Comparison of ENCODE assay signal across 15 mouse cellular contexts in genomic region chr3:97810334-97810733, GRCm38 (mm10).
DNase-seq lines count a peak whose midpoint lies in the region; ATAC-seq and TF ChIP-seq lines count a peak whose summit lies in the region.
"Had no signal": no experiment of that assay in that cellular context is flagged by ENCODE, and none has a peak within 500 bp of the region (broad histone marks: within the 10 kb centered on the region; RNA-seq: fewer than 3 reads in every experiment).

No protein-coding gene starts in this region.

- peak overlapping the region; percentile 43; the same call in 1 of the 2 replicates for H3K9ac ChIP-seq in heart, embryonic 12.5 days
- H3K9ac ChIP-seq in forebrain, postnatal 0 days, result no peak overlapping the region
- H3K9ac ChIP-seq: lung, embryonic 15.5 days; midbrain, embryonic 12.5 days had no signal

- peaks cover 50% of the 10 kb centered on the region for H3K4me1 ChIP-seq in heart, embryonic 12.5 days (replicated peaks)
- peaks cover 9% of the 10 kb centered on the region; the same call in 1 of the 2 replicates for H3K4me1 ChIP-seq in forebrain, postnatal 0 days (ENCODE audit: insufficient read depth)

- no peak for ATAC-seq in heart, embryonic 12.5 days (ENCODE audit: insufficient number of reproducible peaks, low FRiP score)
- ATAC-seq in forebrain, postnatal 0 days, result no peak
- ATAC-seq: intestine, embryonic 16.5 days had no signal

- no peaks in the 10 kb centered on the region for H3K9me3 ChIP-seq in heart, embryonic 12.5 days (replicated peaks)
- no peaks in the 10 kb centered on the region for H3K9me3 ChIP-seq in forebrain, postnatal 0 days (ENCODE audit: low read length)
- H3K9me3 ChIP-seq: hindbrain, embryonic 10.5 days; lung, embryonic 15.5 days; midbrain, embryonic 12.5 days had no signal

- peak overlapping the region; percentile 90; the same call in 1 of the 2 replicates for H3K27ac ChIP-seq in layer of hippocampus, adult 2 months
- peak overlapping the region; percentile 53 for H3K27ac ChIP-seq in heart, embryonic 12.5 days (ENCODE audit: poor library complexity, severe bottlenecking)
- H3K27ac ChIP-seq in forebrain, postnatal 0 days (ENCODE audit: low read depth, low read length), result no peak overlapping the region
- H3K27ac ChIP-seq: hindbrain, embryonic 10.5 days; midbrain, embryonic 12.5 days had no signal

- DNase-seq in layer of hippocampus, adult 2 months (ENCODE audit: low spot score in 2 of 2), result no peak
- no peak for DNase-seq in layer of hippocampus, adult 9-10 months (ENCODE audit: low spot score)
- DNase-seq in gonadal fat pad, adult 2 months (ENCODE audit: low read depth), result peak; percentile 20
- peak; percentile 86 for DNase-seq in skeletal muscle tissue, adult 2 months (ENCODE audit: low read depth, low spot score)
- DNase-seq in cerebellum, postnatal 36 days, result no peak
- no peak for DNase-seq in forebrain, postnatal 0 days
- DNase-seq: cerebellum, adult 18-20 months; liver; right cerebral cortex, postnatal 25 days; thymus, adult 2 months had no signal

- 76% methylated on average over 2 of the region's 2 CpGs for WGBS in heart, embryonic 12.5 days
- 96% methylated on average over 2 of the region's 2 CpGs for WGBS in forebrain, postnatal 0 days

- no peaks in the 10 kb centered on the region for H3K27me3 ChIP-seq in heart, embryonic 12.5 days (replicated peaks)
- H3K27me3 ChIP-seq in forebrain, postnatal 0 days (ENCODE audit: insufficient read depth, low read length), result no peaks in the 10 kb centered on the region
- H3K27me3 ChIP-seq: lung, embryonic 15.5 days had no signal

- no peak for TF ChIP-seq CTCF in layer of hippocampus, adult 2 months (conservative IDR thresholded peaks at IDR 0.05)
- no peak for TF ChIP-seq CTCF in forebrain, postnatal 0 days (IDR thresholded peaks at IDR 0.05; ENCODE audit: low read depth)

- no peaks in the 10 kb centered on the region for H3K36me3 ChIP-seq in heart, embryonic 12.5 days
- H3K36me3 ChIP-seq in forebrain, postnatal 0 days (ENCODE audit: insufficient read depth), result no peaks in the 10 kb centered on the region
- H3K36me3 ChIP-seq: hindbrain, embryonic 10.5 days; lung, embryonic 15.5 days; midbrain, embryonic 12.5 days had no signal

- H3K4me2 ChIP-seq in heart, embryonic 12.5 days, result no peak overlapping the region
- H3K4me2 ChIP-seq in forebrain, postnatal 0 days (ENCODE audit: low read depth), result no peak overlapping the region
- H3K4me2 ChIP-seq: lung, embryonic 15.5 days; midbrain, embryonic 12.5 days had no signal

- no peak overlapping the region for H3K4me3 ChIP-seq in layer of hippocampus, adult 2 months
- H3K4me3 ChIP-seq in heart, embryonic 12.5 days, result no peak overlapping the region
- H3K4me3 ChIP-seq in forebrain, postnatal 0 days (ENCODE audit: low read depth, low read length), result no peak overlapping the region
- H3K4me3 ChIP-seq: hindbrain, embryonic 10.5 days; lung, embryonic 15.5 days; midbrain, embryonic 12.5 days had no signal

Comparison
In these comparisons a context has a peak if more than half of its experiments do, and no peak if none do; other contexts are left out.
1. DNase-seq: peak in gonadal fat pad, adult 2 months (single experiment) and skeletal muscle tissue, adult 2 months (single experiment); none in layer of hippocampus, adult 2 months (0 of 2), layer of hippocampus, adult 9-10 months (single experiment), cerebellum, postnatal 36 days (0 of 2) and forebrain, postnatal 0 days (single experiment).